Mouse (Mus musculus) cerebellum, postnatal 14 days (tissue): ENCODE measurements around the gene Atp6v0a1.

Source experiments
- DNase-seq, 2 experiments: peaks; one replicate each; pipeline ENCODE4 v3.0.0; 2021; ENCODE audit warnings: mixed read lengths in 2 of 2

Atp6v0a1 gene

DNA sequence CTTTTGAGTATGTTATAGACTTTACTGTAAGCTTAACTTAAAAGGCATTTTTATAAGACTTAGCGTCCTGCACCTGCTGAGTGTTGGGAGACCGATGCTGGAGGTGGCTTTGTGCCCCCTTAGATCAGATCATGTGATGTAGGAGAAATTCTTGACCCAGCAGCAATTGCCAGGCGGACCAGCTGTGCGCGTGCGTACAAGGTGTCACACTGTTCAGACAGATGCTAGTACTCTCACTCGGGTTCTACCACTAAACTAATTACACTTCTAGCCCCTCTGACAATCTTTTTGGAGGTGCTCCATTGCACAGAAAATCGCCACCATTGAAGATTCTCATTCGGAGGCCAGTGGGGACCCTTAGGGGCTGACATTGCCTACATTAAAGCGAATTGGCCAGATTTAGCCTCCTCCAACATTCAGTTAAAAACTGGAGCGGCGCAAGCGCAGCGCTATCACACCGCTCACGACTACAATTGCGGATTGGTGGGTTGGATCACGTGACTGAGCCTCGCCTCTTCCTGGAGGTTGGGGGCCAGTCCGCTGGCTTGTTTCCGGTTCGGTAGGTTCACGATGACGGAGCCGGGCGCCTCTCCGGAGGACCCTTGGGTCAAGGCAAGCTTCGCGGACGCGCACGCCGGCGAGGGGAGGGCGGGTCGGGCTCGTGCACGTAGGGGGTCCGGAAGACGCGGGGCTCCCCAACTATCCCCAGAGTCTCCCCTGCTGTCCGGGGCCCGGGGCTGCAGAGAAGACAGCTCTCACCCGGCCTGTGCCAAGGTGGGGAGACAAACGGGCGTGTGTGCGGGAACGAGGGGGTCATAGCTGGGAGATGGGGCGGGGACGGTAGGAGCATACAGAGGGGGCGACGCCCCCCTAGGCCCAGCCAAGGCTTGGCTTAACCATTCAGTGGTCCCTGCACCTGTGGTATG, 77.8 kb downstream of the Atp6v0a1 start, which contains the start of gene Mlx:
Gene Mlx, plus strand, starts transcription at position 522 of the 926 bp plus-strand sequence.
- peak; percentile 93 to 95 for DNase-seq

DNA sequence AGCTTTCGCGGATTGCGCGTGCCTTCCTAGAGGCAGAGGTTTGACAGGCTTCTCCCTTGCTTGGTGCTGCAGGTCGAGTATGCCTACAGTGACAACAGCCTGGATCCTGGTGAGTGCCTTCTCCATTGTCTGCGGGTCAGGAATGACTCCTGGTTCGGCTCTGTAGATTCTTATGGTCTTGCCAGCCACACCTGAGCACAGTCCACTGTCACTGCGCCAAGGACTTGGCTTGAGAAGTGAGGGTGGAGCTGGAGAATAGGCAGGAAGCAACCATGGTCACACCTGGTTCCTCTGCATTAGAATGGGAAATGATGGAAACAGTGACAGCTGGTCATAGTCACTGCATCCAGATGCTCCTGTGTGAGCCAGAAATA, 78.4 kb downstream of the Atp6v0a1 start:
- DNase-seq: peak in 1 of 2 experiments; percentile 68

DNA sequence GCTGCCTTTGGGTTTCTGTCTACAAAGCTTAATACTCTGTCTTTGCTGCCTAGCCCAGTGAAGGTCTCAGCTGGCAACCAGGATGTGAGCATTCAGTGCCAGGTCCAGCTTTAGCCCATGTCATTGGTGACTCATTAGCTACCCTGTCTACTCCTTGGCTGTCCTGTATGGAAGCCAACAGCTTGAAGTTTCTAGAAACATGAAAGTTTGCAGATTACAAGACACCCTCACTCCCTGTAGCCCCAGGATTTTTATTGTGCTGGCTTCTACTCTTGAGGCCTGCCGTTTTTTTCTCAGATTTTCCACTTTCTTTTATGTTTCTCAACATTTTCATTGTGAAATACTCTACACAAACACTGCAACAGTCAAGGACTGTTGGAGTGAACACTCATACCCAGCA, 80.7 kb downstream of the Atp6v0a1 start:
- DNase-seq: no peak

DNA sequence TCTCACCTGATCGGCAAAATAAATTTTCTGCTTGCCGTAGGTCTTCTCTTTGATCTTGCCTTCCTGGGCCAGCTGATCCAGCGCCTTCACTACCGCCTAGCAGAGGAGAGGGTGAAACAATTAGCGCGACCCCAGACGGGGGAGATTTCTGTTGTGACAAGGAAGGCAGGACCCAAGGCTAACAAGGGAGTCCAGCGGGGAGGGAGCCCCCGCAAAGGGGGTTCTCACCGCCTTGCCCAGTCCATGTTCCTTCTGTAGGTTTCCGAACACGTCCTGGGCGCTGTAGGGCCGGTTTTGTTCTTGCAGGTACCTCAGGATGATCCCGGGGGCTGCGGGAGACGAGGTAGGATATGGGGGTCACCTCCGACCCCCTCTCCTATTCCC, 85.7 kb downstream of the Atp6v0a1 start:
- DNase-seq: no peak

DNA sequence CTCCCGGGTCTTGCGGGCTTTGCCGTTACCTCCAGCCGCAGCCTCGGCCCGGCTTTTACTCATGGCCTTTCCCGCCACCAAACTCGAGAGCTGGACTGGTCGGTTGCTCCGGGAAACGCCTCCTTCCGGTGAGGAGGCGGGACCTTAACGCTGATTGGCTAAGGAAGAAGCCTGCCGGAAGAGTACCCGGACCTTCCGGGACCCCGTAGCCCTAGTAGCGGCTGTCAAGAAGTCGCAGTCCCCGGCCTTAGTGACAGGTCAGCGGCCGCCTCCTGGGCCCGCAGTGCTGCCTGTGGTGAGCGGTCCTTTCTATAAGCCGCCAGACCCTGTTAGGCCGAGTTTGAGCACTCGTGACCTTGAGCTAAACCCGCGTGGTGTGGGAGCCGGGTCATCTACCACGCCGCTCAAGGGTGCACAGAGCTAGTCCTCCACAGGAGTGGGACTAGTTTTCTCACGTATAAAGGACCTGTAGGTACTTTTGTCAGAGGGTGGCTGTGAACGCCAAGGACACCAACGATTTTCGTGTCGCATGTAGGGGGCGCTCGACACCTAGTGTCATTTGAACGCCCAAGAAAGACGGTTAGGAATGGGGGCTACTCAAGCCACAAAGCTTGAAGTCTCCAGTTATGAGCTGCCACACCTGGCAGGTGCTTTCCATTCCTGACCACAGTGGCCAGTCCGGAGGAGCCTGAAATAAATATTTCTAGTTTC, 86.2 kb downstream of the Atp6v0a1 start, which contains the start of gene Psmc3ip:
Gene Psmc3ip, minus strand, starts transcription at position 123 of the 711 bp plus-strand sequence.
- peak; percentile 96 for DNase-seq

DNA sequence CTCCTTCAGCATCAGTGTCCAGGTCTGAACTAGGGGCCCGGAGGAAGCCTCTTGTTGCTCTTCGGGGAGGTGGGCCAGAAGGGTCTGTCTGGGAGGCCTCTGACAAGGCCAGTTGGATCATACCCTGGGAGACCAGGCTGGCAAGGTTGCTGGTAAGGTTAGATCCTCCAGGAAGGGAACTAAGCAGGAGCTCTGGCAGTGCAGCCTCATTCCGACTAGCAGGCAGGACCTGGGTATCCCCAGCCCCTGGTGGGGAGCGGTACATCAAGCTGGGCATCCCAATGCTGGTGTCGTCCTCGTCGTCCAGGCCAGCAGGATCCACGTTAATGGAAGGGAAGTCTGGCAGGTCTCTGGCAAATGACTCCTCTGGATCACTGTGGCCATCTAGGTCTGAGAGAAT, 89.0 kb downstream of the Atp6v0a1 start:
- DNase-seq: no peak

DNA sequence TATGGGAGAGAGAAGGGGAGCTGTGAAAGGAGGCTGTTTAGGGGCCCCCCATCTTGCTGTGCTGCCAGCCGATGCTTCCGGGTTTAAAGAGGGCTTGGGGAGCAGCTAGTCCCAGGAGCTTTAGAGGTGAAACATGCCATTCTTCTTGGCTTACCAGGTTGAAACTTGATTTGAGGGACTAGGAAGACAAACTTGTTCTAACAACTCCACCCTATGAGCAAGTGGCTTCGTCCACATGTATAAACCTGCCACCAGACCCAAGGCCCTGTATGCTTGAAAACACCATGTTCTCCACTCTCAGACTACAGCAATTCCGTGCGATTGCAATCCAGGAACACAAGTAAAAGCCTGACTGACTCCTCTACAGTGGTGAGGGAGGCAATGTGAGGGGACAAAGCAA, 93.8 kb downstream of the Atp6v0a1 start:
- DNase-seq: no peak

DNA sequence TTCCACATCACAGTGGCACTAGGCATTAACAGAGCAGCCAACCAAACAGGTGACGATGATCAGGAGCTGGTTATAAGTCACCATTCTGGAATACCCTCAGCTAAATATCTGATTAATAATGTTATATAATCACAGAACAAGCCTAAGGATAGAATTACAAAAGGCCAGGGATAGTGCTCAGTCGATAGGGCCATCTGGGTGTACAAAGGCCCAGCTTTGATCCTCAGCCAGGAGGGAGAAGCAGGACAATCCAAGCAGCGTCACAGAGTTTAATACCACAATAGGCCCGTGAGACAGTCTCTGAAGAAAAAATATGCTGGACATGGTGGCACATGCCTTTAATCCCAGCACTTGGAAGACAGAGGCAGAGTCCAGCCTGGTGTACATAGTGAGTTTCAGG, 100.1 kb downstream of the Atp6v0a1 start:
- no peak for DNase-seq

DNA sequence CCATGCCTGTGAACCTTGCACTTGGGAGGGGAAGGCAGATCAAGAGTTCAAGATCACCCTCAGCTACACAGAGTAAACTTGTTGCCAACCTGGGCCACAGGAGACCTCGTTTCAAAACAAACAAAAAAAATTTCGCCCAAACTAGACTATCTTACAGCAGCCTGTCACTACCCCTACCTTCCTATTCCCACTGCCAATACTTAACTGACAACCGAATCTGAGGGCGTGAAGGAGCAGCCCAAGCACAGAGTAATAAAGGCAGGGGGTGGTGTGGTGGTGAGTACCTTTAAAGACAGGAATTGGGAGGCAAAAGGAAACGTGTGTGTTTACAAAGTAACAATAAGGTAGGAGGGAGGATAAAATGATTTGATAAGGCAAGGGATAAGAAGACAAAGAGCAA, 101.5 kb downstream of the Atp6v0a1 start:
- no peak for DNase-seq

DNA sequence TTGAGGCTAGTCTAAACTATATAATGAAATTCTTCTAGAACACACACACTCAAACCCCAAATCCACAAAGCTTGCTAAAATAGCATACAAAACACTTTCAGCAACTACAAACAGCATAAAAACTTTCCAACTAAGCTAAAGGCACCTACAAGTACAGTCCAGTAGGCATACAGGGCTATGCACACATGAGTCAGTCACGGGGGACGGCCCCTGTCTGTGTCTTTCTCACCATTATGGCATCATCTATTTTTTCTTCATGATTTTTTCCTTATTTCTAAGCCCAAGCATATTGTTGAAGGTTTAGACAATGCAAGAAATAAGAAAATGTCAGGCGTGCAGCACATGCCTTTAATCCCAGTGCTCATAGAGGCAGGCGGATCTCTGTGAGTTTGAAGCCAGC, 101.9 kb downstream of the Atp6v0a1 start:
- DNase-seq: no peak

DNA sequence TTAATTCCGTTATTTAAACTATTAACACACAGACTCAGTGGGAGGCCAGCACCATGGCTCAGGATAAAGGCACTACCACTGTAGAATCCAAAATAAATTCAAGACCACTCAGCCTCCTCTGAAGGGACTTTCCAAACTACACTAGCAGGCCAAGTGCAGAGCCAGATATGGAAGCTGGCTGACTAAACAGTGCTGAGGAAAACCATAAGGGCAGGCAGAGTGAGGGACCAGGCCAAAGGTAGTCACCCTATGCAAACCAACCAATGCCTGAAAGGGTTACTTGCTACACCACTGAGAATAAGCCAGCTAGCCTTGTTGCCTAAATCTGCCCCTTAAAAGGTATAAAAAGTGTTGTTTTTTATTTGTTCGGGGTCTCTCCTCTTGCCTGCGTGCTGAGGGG, 102.9 kb downstream of the Atp6v0a1 start:
- DNase-seq: no peak
